Mouse (Mus musculus): ENCODE data around the gene Liph.
"Not testable (repeated sequence)": the region's sequence is repeated elsewhere in the genome, so short reads cannot be mapped to it uniquely, and the experiment has no call there.

DNA sequence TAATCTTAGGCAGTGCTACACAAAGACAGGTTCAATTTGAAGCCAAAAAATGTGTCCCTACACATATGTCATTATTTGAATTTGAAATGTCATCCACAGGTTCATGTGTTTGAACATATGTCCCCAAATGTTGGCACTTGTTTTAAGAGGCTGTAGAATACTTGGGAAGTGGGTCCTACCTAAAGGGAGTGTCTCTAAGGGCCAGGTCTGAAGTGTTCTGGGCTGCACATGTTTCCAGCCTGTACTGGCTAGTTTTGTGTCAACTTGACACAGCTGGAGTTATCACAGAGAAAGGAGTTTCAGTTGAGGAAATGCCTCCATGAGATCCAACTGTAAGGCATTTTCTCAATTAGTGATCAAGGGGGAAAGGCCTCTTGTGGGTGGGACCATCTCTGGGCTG lies 4.6 kb downstream of the Liph start:
- TF ChIP-seq CTCF, EP300 (IDR thresholded peaks at IDR 0.05; ENCODE audit: low read depth): not testable (repeated sequence)
